Mouse (Mus musculus) neural tube, embryonic 11.5 days (tissue): ENCODE data around the gene Tnfrsf14. TPM values are rescaled to one million over a fixed set of nuclear protein-coding genes. Genes with fewer than 3 reads are reported as not detected.

ENCODE experiments used
- ATAC-seq: fragments of 200-750 bp; cut with Nextera tagmentation; 2 replicates; pipeline ENCODE4 v1.8.0; 2017; ENCODE audit warnings: moderate number of reproducible peaks, mild to moderate bottlenecking, moderate TSS enrichment, moderate library complexity; ENCODE audit not compliant: insufficient read depth, low FRiP score, low TSS enrichment
- DNase-seq: peaks from one replicate; pipeline ENCODE4 v3.0.0-alpha.2; 2015; ENCODE audit warnings: low spot score
- H3K27ac ChIP-seq: fragments of 300-500 bp; sonication (generic); 2 replicates; pipeline ENCODE4 v1.5.1; 2014; ENCODE audit warnings: low read depth, mild to moderate bottlenecking, low read length
- H3K27me3 ChIP-seq: fragments of 300-500 bp; sonication (generic); 2 replicates; pipeline ENCODE4 v1.6.1; 2014; ENCODE audit warnings: mild to moderate bottlenecking, low read length, mixed read lengths; ENCODE audit not compliant: control insufficient read depth, insufficient read depth
- H3K36me3 ChIP-seq: fragments of 300-500 bp; sonication (generic); 2 replicates; pipeline ENCODE4 v1.6.1; 2014; ENCODE audit warnings: mild to moderate bottlenecking, low read length, moderate library complexity, mixed read lengths; ENCODE audit not compliant: control insufficient read depth, insufficient read depth
- H3K4me1 ChIP-seq: fragments of 300-500 bp; sonication (generic); 2 replicates; pipeline ENCODE4 v1.6.1; 2014; ENCODE audit warnings: low read length, mixed read lengths; ENCODE audit not compliant: control insufficient read depth, insufficient read depth
- H3K4me2 ChIP-seq: fragments of 300-500 bp; sonication (generic); 2 replicates; pipeline ENCODE4 v1.6.1; 2014; ENCODE audit warnings: low read depth, mild to moderate bottlenecking, moderate library complexity
- H3K4me3 ChIP-seq: fragments of 300-500 bp; sonication (generic); 2 replicates; pipeline ENCODE4 v1.5.1; 2014; ENCODE audit warnings: low read depth, low read length
- H3K9ac ChIP-seq: fragments of 300-500 bp; sonication (generic); 2 replicates; pipeline ENCODE4 v1.6.1; 2014; ENCODE audit warnings: mild to moderate bottlenecking, low read length
- H3K9me3 ChIP-seq: fragments of 300-500 bp; sonication (generic); 2 replicates; pipeline ENCODE4 v1.6.1; 2016; ENCODE audit warnings: low read length; ENCODE audit not compliant: control insufficient read depth
- WGBS: fragments of 180-500 bp; shearing (Covaris S2); extraction: QIAGEN DNeasy Blood & Tissue Kit; methylation state at CpG from one replicate; pipeline ENCODE4 v1.1.7; 2014; 5-methylcytosine and 5-hydroxymethylcytosine counted together
- polyA plus RNA-seq: library from polyadenylated mRNA; unstranded; fragments of >200 nt; fragmentation: Nextera tagmentation; extraction: Ambion mirVana; gene quantifications from 2 replicates; pipeline ENCODE4 v1.2.1, GENCODE M21; 2014

Tnfrsf14 gene
- polyA plus RNA-seq, 1 experiment from 2014 or later: 1.1 TPM

DNA sequence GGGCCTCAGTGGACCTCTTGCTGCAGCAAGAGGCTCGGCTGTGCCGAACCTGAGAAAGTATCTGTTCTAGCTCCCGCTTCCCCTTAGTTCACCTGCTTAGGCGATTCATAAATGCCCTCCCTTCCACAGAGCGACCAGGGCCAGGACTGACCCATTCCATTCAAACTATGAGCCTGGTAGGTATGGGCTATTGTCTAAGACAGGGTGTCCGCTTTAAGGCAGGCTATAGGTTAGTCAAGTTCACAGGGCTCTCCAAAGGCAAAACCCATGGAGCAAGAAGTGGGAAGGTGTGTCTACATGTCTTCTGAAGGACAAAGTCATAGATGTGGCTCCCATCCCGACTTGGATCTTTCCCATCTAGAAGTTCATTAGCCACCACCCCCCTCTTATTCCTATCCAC is 34.3 kb upstream of the Tnfrsf14 start:
- H3K27ac ChIP-seq: peak overlapping the region; percentile 96
- H3K4me3 ChIP-seq: peak overlapping the region; percentile 88
- H3K36me3 ChIP-seq: no peaks in the 10 kb centered on the region; the same call in 1 of the 2 replicates
- peaks cover 26% of the 10 kb centered on the region for H3K27me3 ChIP-seq
- DNase-seq: no peak
- 54% methylated on average over 7 of the region's 7 CpGs for WGBS
- ATAC-seq: no peak
- peak overlapping the region; percentile 97 for H3K9ac ChIP-seq
- H3K9me3 ChIP-seq: no peaks in the 10 kb centered on the region
- peak overlapping the region; percentile 79 for H3K4me2 ChIP-seq
- peaks cover 62% of the 10 kb centered on the region for H3K4me1 ChIP-seq

GRCm38 (mm10) chr4:154961911-154962310 is 33.5 kb upstream of the Tnfrsf14 start:
- Histone ChIP-seq H3K27ac (peak overlapping the region; percentile 96), H3K4me3 (peak overlapping the region; percentile 88), H3K36me3 (no peaks in the 10 kb centered on the region; the same call in 1 of the 2 replicates), H3K4me1 (peaks cover 70% of the 10 kb centered on the region), H3K9me3 (no peaks in the 10 kb centered on the region), H3K4me2 (peak overlapping the region; percentile 79), H3K9ac (peak overlapping the region; percentile 97), H3K27me3 (peaks cover 26% of the 10 kb centered on the region)
- WGBS: 6% methylated on average over 13 of the region's 13 CpGs
- ATAC-seq (no peak), DNase-seq (no peak)

DNA sequence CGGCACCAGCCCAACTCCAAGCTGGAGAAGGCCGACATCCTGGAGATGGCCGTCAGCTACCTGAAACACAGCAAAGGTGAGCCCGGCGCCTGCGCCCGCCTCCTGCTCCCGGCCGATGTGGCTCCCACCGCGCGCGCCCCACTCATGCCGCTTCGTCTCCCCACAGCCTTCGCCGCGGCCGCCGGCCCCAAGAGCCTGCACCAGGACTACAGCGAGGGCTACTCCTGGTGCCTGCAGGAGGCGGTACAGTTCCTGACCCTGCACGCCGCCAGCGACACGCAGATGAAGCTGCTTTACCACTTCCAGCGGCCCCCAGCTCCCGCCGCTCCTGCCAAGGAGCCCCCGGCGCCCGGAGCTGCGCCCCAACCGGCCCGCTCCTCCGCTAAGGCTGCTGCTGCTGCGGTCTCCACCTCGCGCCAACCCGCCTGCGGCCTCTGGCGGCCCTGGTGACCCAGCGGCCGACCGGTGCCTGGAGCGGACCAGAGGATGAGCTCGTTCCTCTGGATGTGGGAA is 32.9 kb upstream of the Tnfrsf14 start:
- Histone ChIP-seq H3K9me3 (no peaks in the 10 kb centered on the region), H3K27ac (peak overlapping the region; percentile 96), H3K27me3 (peaks cover 26% of the 10 kb centered on the region), H3K36me3 (no peaks in the 10 kb centered on the region), H3K4me3 (peak overlapping the region; percentile 88), H3K4me1 (peaks cover 73% of the 10 kb centered on the region), H3K9ac (peak overlapping the region; percentile 97), H3K4me2 (peak overlapping the region; percentile 79)
- no peak for ATAC-seq
- peak; percentile 62 for DNase-seq
- under 1% methylated on average over 46 of the region's 47 CpGs for WGBS

DNA sequence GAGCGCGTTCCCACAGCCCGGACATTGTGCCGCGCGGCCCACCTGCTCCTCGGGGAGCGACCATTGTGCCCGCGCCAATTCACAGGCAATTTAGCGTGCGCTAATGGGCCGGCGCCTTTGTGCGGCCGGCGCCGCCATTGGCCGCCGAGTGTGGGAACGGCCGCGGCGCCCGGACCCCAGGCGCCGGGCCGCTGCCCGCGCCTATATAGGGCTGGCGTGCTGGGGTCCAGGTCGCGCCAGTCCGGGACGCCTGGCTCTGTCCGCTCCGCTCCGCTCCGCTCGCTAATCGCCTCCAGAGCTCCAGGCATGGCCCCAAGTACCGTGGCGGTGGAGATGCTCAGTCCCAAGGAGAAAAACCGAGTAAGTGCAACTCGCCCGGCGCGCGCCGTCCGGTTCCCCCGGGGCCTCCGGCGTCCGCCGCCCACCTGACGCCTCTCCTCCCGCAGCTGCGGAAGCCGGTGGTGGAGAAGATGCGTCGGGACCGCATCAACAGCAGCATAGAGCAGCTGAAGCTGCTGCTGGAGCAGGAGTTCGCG is 32.4 kb upstream of the Tnfrsf14 start, which contains the start of gene Hes5:
Gene Hes5, plus strand, starts transcription at position 234 of the 536 bp plus-strand sequence.
- H3K27me3 ChIP-seq: peaks cover 26% of the 10 kb centered on the region
- DNase-seq: peak; percentile 94
- H3K36me3 ChIP-seq: no peaks in the 10 kb centered on the region
- peak within 1 kb of the TSS; percentile 96 for H3K27ac ChIP-seq
- WGBS: 1% methylated on average over 65 of the region's 65 CpGs
- H3K4me1 ChIP-seq: peaks cover 70% of the 10 kb centered on the region
- ATAC-seq: peak; percentile 72
- H3K4me3 ChIP-seq: peak within 1 kb of the TSS; percentile 88
- no peaks in the 10 kb centered on the region for H3K9me3 ChIP-seq
- H3K9ac ChIP-seq: peak within 1 kb of the TSS; percentile 97
- H3K4me2 ChIP-seq: peak within 1 kb of the TSS; percentile 79

DNA sequence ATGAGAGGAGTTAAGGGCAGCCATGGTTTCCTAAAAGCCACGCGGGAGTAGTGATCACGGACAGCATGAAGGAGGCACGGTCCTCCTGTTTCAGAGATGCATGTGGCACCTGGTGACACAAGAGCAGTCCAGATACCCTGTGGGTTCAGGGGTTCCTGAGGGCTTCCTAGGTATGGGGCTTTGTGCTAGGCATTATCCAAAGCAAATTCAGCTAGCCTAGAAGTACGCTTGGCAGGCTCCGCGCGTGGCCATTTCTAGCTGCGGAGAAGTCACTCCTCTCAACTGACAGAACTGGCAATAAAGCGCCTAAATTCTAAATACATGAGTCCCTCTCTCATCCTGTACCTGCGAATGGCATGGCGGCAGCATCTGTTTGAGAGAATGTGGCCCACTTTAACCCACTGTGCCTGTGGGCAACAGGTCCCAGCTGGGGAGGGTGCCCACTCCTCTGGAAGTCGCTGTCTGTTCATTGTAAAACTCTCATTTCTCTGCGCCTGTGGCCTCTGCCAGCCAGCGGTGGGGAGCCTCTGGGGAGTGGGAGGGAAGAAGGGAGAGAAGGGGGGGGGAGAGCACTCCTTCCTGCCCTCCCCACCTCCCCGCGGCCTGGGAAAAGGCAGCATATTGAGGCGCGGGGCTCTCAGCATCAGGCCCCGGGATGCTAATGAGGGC is 31.8 kb upstream of the Tnfrsf14 start:
- H3K27ac ChIP-seq: peak overlapping the region; percentile 96; the same call in 1 of the 2 replicates
- peak overlapping the region; percentile 88 for H3K4me3 ChIP-seq
- H3K36me3 ChIP-seq: no peaks in the 10 kb centered on the region
- peaks cover 65% of the 10 kb centered on the region for H3K4me1 ChIP-seq
- DNase-seq (no peak), ATAC-seq (no peak; the same call in 1 of the 2 replicates)
- no peak overlapping the region; the same call in 1 of the 2 replicates for H3K9ac ChIP-seq
- H3K4me2 ChIP-seq: peak overlapping the region; percentile 79
- H3K9me3 ChIP-seq: no peaks in the 10 kb centered on the region
- peaks cover 26% of the 10 kb centered on the region for H3K27me3 ChIP-seq
- 15% methylated on average over 17 of the region's 20 CpGs for WGBS

- Histone ChIP-seq H3K27me3 (peaks cover 26% of the 10 kb centered on the region), H3K27ac (peak overlapping the region; percentile 54), H3K9me3 (no peaks in the 10 kb centered on the region), H3K4me1 (peaks cover 62% of the 10 kb centered on the region), H3K4me3 (peak overlapping the region; percentile 19; the same call in 1 of the 2 replicates), H3K36me3 (no peaks in the 10 kb centered on the region), H3K4me2 (peak overlapping the region; percentile 38), H3K9ac (no peak overlapping the region)
- ATAC-seq (no peak), DNase-seq (no peak)
- 7% methylated on average over 8 of the region's 8 CpGs for WGBS
Measured at GRCm38 (mm10) chr4:154958621-154959020, 30.3 kb upstream of the Tnfrsf14 start.

DNA sequence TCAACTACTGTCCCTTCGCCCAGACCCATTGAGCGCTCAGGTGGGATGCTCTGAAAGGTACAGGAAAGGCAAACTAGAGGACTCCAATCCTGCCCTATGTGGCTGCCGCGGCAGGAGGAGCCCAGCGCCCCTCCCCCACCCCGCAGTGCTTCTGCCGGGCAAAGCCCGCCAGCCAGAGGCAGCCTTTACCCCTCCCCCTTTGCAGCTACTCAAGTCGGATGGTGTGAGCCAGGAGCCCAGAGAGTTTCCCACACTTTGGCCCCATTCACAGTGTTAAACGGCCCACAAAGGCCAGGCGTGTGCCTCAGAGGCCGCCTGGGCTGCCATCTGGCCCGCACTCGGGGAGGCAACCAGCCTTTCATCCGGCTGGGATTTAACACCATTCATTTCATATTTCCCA is 29.8 kb upstream of the Tnfrsf14 start:
- Histone ChIP-seq H3K9ac (peak overlapping the region; percentile 35), H3K4me1 (peaks cover 62% of the 10 kb centered on the region)

GRCm38 (mm10) chr4:154957289-154957993 is 29.1 kb upstream of the Tnfrsf14 start:
- DNase-seq: peak; percentile 21
- no peak for ATAC-seq
- peaks cover 64% of the 10 kb centered on the region for H3K4me1 ChIP-seq
- WGBS: 35% methylated on average over 13 of the region's 13 CpGs
- peak overlapping the region; percentile 54 for H3K27ac ChIP-seq
- H3K4me3 ChIP-seq: no peak overlapping the region
- H3K27me3 ChIP-seq: peaks cover 28% of the 10 kb centered on the region
- H3K36me3 ChIP-seq: no peaks in the 10 kb centered on the region
- peak overlapping the region; percentile 38 for H3K4me2 ChIP-seq
- H3K9ac ChIP-seq: peak overlapping the region; percentile 35; the same call in 1 of the 2 replicates
- H3K9me3 ChIP-seq: no peaks in the 10 kb centered on the region

More for the DNA sequence above, 29.8 kb upstream of the Tnfrsf14 start:
- ATAC-seq: peak; percentile 57
- peak overlapping the region; percentile 38 for H3K4me2 ChIP-seq
- no peaks in the 10 kb centered on the region for H3K36me3 ChIP-seq
- H3K27ac ChIP-seq: peak overlapping the region; percentile 54
- no peaks in the 10 kb centered on the region for H3K9me3 ChIP-seq
- 0% methylated on average over 15 of the region's 15 CpGs for WGBS
- peak overlapping the region; percentile 19 for H3K4me3 ChIP-seq
- peak; percentile 89 for DNase-seq
- H3K27me3 ChIP-seq: peaks cover 26% of the 10 kb centered on the region
